ENCODE assay signal across 17 mouse cellular contexts in genomic region chr11:25391649-25392048, GRCm38 (mm10).
"Had no signal": no experiment of that assay in that cellular context is flagged by ENCODE, and none has a peak within 500 bp of the region (broad histone marks: within the 10 kb centered on the region; RNA-seq: fewer than 3 reads in every experiment).

No protein-coding gene starts in this region.

- DNase-seq: left cerebral cortex, postnatal 4 days; liver; liver, embryonic 13.5 days; liver, postnatal 0 days; lung, adult 18-20 months; lung, adult 2 months; lung, embryonic 14.5 days; lung, postnatal 10 days; lung, postnatal 14 days; lung, postnatal 36 days; lung, postnatal 4 days; midbrain, embryonic 14.5 days had no signal

- ATAC-seq: liver, embryonic 12.5 days; liver, postnatal 0 days; lung, postnatal 0 days; midbrain, embryonic 13.5 days; midbrain, embryonic 15.5 days; midbrain, embryonic 16.5 days had no signal
